Mouse (Mus musculus): ENCODE measurements at regions not wholly inside any gene's neighbourhood (a gene's known extent, or its start where the extent isn't known, plus 50 kb on each side); places are given as distances from the start of the nearest gene placed in this dataset.

DNA sequence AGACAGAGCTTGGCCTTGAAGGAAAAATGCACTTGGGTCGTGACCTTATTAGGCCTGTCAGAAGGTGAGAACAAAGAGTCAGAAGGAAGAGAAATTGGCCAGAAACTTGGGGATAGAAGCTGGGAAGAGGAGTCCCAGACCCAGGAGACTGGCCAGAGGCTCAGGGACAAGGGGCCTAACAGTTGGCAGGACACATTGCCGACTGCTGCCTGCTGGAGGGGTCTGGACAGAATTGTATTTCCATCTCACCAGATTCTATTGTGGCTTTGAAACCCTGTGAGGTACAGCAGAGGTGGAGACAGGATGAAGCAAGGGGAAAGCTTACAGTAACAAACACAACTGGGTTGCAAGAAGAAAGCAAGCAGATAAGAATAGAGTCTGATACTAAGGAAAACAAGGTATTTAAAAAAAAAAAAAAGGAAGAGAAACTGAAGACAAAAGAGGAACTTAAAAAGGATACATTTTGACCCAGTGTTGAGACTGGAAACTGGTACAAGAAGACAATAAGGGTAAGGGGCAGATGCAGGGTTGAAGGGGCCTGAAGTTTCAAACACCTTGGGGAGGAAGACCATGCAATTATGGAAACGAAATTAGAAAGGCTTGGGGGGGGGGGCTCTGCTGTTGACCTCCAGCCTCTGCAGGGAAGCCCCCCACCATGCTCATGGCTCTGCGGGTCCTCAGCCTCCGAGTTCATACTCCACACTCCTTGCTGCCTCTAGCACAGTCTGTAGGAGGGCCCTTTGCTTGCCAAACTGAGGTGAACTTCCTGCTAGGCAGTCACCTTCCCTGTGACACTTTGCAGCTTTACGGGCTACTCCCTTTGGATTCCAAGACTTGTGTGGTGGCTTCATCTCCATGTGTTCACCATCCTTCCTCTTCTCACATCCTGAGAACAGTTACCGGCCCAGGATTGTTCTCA lies 87.1 kb downstream of the A830031A19Rik start:
- H3K4me1 ChIP-seq (ENCODE audit: control insufficient read depth in 1 of 2, insufficient read depth in 2 of 2, low read length in 2 of 2) = no peaks in the 10 kb centered on the region
- no peaks in the 10 kb centered on the region for H3K9me3 ChIP-seq (replicated peaks; ENCODE audit: insufficient read depth, low read length)
- H3K27me3 ChIP-seq (ENCODE audit: control insufficient read depth in 1 of 2, insufficient read depth in 2 of 2, low read length in 2 of 2) = peaks cover 5 to 8% of the 10 kb centered on the region in 2 experiments
- peak; percentile 37 for DNase-seq (ENCODE audit: low read depth, low spot score)
- 0 out of 4 replicates have a peak, but pooled peaks cover 0 to 2% of the 10 kb centered on the region in 2 experiments for H3K36me3 ChIP-seq (ENCODE audit: control insufficient read depth in 1 of 2, insufficient read depth in 2 of 2, low read length in 2 of 2)
- no peak overlapping the region for H3K9ac ChIP-seq (ENCODE audit: control insufficient read depth, low read depth, low read length, poor library complexity, severe bottlenecking)
- no peak overlapping the region for H3K27ac ChIP-seq (ENCODE audit: control insufficient read depth, low read depth, low read length)
- H3K79me2 ChIP-seq (ENCODE audit: control insufficient read depth, insufficient read depth, low read length, poor library complexity) = no peaks in the 10 kb centered on the region
- H3K4me3 ChIP-seq (ENCODE audit: control insufficient read depth in 1 of 2, insufficient read depth in 1 of 2, low read depth in 2 of 2, low read length in 2 of 2) = no peak overlapping the region
- TF ChIP-seq ZNF384 (IDR thresholded peaks at IDR 0.05; ENCODE audit: low read depth, low read length) (peak; percentile 92), SIN3A (IDR thresholded peaks at IDR 0.05; ENCODE audit: low read length) (no peak), GATA1 (IDR thresholded peaks at IDR 0.05; ENCODE audit: low read depth, low read length) (peak; percentile 43), ZMIZ1 (IDR thresholded peaks at IDR 0.05; ENCODE audit: low read depth, low read length) (no peak)

DNA sequence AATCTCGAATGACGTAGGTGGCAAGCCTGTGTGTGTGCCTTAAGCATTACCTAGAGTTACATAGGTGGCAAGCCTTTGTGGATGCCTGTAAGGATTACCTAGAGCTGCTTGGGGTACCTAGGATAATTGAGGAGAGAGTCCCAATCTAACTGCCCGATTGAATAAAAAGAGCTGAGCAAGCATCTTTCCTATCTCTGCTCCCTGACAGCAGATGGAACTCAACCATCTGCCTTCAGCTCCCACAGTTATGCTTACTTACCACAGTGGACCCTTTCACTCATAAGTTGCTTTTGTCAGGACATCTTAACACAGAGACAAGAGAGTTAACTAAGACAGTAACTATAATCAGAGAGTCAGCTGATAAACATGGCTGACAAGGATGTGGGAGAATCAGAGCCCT lies 89.6 kb downstream of the A830031A19Rik start:
- DNase-seq (ENCODE audit: low read depth, low spot score) = no peak
- H3K4me1 ChIP-seq (ENCODE audit: control insufficient read depth in 1 of 2, insufficient read depth in 2 of 2, low read length in 2 of 2) = no peaks in the 10 kb centered on the region
- H3K79me2 ChIP-seq (ENCODE audit: control insufficient read depth, insufficient read depth, low read length, poor library complexity) = no peaks in the 10 kb centered on the region
- H3K27me3 ChIP-seq (ENCODE audit: control insufficient read depth in 1 of 2, insufficient read depth in 2 of 2, low read length in 2 of 2) = peaks cover 7 to 13% of the 10 kb centered on the region in 2 experiments
- H3K9ac ChIP-seq (ENCODE audit: control insufficient read depth, low read depth, low read length, poor library complexity, severe bottlenecking) = no peak overlapping the region
- H3K9me3 ChIP-seq (replicated peaks; ENCODE audit: insufficient read depth, low read length) = no peaks in the 10 kb centered on the region
- no peak overlapping the region for H3K4me3 ChIP-seq (ENCODE audit: control insufficient read depth in 1 of 2, insufficient read depth in 1 of 2, low read depth in 2 of 2, low read length in 2 of 2)
- 0 out of 4 replicates have a peak, but pooled peaks cover 0 to 2% of the 10 kb centered on the region in 2 experiments for H3K36me3 ChIP-seq (ENCODE audit: control insufficient read depth in 1 of 2, insufficient read depth in 2 of 2, low read length in 2 of 2)
- TF ChIP-seq ZNF384 (IDR thresholded peaks at IDR 0.05; ENCODE audit: low read depth, low read length) (no peak), JUND (IDR thresholded peaks at IDR 0.05; ENCODE audit: low read depth, low read length) (no peak), MAFK (IDR thresholded peaks at IDR 0.05; ENCODE audit: borderline replicate concordance, low read depth, low read length) (0 out of 2 replicates have a peak, but pooled peaks have one; percentile 15), RCOR1 (IDR thresholded peaks at IDR 0.05; ENCODE audit: low read depth, low read length) (no peak), ZC3H11A (IDR thresholded peaks at IDR 0.05; ENCODE audit: low read depth, low read length) (no peak), USF2 (IDR thresholded peaks at IDR 0.05; ENCODE audit: borderline replicate concordance in 1 of 2, insufficient read depth in 1 of 2, low read depth in 1 of 2, low read length in 2 of 2) (no peak), POLR2A (IDR thresholded peaks at IDR 0.05; ENCODE audit: control insufficient read depth in 1 of 2, insufficient read depth in 1 of 2, low read depth in 1 of 2, low read length in 2 of 2, poor library complexity in 1 of 2) (no peak)
- H3K27ac ChIP-seq (ENCODE audit: control insufficient read depth, low read depth, low read length) = no peak overlapping the region

DNA sequence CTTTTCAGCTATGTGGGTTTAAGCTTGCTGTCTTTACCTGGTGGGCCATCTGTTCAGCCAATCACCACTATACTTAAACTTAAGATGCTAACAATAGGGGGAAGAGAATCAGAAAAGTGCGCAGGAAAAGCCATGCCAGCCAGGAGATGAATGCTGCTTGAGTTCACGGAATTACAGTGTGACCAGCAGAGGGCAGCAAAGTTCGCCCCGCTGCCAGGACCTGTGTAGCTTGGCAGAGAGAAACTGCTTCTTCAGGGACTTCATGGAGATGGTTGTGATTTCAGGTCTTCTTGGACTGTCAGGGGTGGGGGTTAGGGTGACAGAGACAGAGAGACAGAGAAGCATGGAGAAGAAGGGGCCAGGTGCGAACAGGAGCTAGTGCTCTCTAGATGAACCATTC lies 84.3 kb upstream of the Papolg start:
- Histone ChIP-seq H3K9ac (ENCODE audit: control insufficient read depth, low read depth, low read length, poor library complexity, severe bottlenecking) (no peak overlapping the region), H3K27me3 (ENCODE audit: control insufficient read depth in 1 of 2, insufficient read depth in 2 of 2, low read length in 2 of 2) (peaks cover 12 to 16% of the 10 kb centered on the region in 2 experiments; a peak in 3 of 4 replicates), H3K4me3 (ENCODE audit: control insufficient read depth in 1 of 2, insufficient read depth in 1 of 2, low read depth in 2 of 2, low read length in 2 of 2) (no peak overlapping the region), H3K9me3 (replicated peaks; ENCODE audit: insufficient read depth, low read length) (no peaks in the 10 kb centered on the region), H3K4me1 (ENCODE audit: control insufficient read depth in 1 of 2, insufficient read depth in 2 of 2, low read length in 2 of 2) (no peaks in the 10 kb centered on the region), H3K36me3 (ENCODE audit: control insufficient read depth in 1 of 2, insufficient read depth in 2 of 2, low read length in 2 of 2) (no peaks in the 10 kb centered on the region), H3K79me2 (ENCODE audit: control insufficient read depth, insufficient read depth, low read length, poor library complexity) (no peaks in the 10 kb centered on the region), H3K27ac (ENCODE audit: control insufficient read depth, low read depth, low read length) (no peak overlapping the region)
- DNase-seq (ENCODE audit: low read depth, low spot score) = peak; percentile 81
- TF ChIP-seq SIN3A (IDR thresholded peaks at IDR 0.05; ENCODE audit: low read length) (no peak), USF2 (IDR thresholded peaks at IDR 0.05; ENCODE audit: borderline replicate concordance in 1 of 2, insufficient read depth in 1 of 2, low read depth in 1 of 2, low read length in 2 of 2) (no peak), POLR2AphosphoS5 (IDR thresholded peaks at IDR 0.05; ENCODE audit: borderline replicate concordance, low read depth, low read length) (no peak), MXI1 (IDR thresholded peaks at IDR 0.05; ENCODE audit: low read depth, low read length) (no peak), TBP (IDR thresholded peaks at IDR 0.05; ENCODE audit: low read depth, low read length) (no peak), GATA1 (IDR thresholded peaks at IDR 0.05; ENCODE audit: low read depth, low read length) (no peak), MAFK (IDR thresholded peaks at IDR 0.05; ENCODE audit: borderline replicate concordance, low read depth, low read length) (no peak), MYC (IDR thresholded peaks at IDR 0.05; ENCODE audit: low read depth, low read length) (no peak), RAD21 (IDR thresholded peaks at IDR 0.05; ENCODE audit: low read depth, low read length) (peak; percentile 82), BHLHE40 (IDR thresholded peaks at IDR 0.05; ENCODE audit: borderline replicate concordance, low read depth, low read length) (no peak), MEF2A (IDR thresholded peaks at IDR 0.05; ENCODE audit: extremely low read depth, insufficient replicate concordance, low read depth, low read length, poor library complexity, severe bottlenecking) (no peak), NRF1 (IDR thresholded peaks at IDR 0.05; ENCODE audit: insufficient read depth, low read depth, low read length, poor library complexity, severe bottlenecking) (no peak), SMC3 (IDR thresholded peaks at IDR 0.05; ENCODE audit: low read depth, low read length) (peak; percentile 85), CHD2 (IDR thresholded peaks at IDR 0.05; ENCODE audit: low read length) (no peak), ZC3H11A (IDR thresholded peaks at IDR 0.05; ENCODE audit: low read depth, low read length) (peak; percentile 65; the same call in 1 of the 2 replicates), ZKSCAN1 (IDR thresholded peaks at IDR 0.05; ENCODE audit: low read depth, low read length) (no peak), UBTF (IDR thresholded peaks at IDR 0.05; ENCODE audit: borderline replicate concordance, insufficient read depth, low read depth, low read length) (no peak)
